Mouse (Mus musculus) spleen, adult 2 months (tissue): ENCODE data around the gene Inpp5a.

ENCODE experiments used
- CTCF ChIP-seq: fragments of 200-500 bp; IDR thresholded peaks from 2 replicates; pipeline ENCODE4 v1.5.1; 2011; ENCODE audit warnings: mild to moderate bottlenecking, inconsistent platforms; ENCODE audit not compliant: insufficient read depth, insufficient read length, insufficient replicate concordance; ENCODE audit errors: extremely low read depth
- POLR2A ChIP-seq: fragments of 200-500 bp; IDR thresholded peaks from 2 replicates; pipeline ENCODE4 v1.6.1; 2011; ENCODE audit warnings: low read depth, low read length, inconsistent platforms

- no peak for TF ChIP-seq CTCF
- TF ChIP-seq POLR2A, result no peak
Measured at GRCm38 (mm10) chr7:139363281-139364004, 25.5 kb upstream of the Inpp5a start.
